Mouse (Mus musculus) spleen, adult 2 months (tissue): Measurements from ENCODE around the gene Grk3. TPM values are rescaled to one million over a fixed set of nuclear protein-coding genes. Genes with fewer than 3 reads are reported as not detected.

Experiments
- DNase-seq, 2 experiments: peaks; one replicate each; pipeline versions ENCODE4 v3.0.0 to v3.0.0-alpha.2; 2012 to 2021; ENCODE audit warnings: low spot score in 2 of 2, low read depth in 1 of 2
- H3K27ac ChIP-seq: fragments of 200-500 bp; 2 replicates; pipeline ENCODE4 v1.5.1; 2012; ENCODE audit warnings: low read length, inconsistent platforms; ENCODE audit not compliant: insufficient read depth
- H3K27me3 ChIP-seq: fragments of 200-500 bp; 2 replicates; pipeline ENCODE4 v1.6.1; 2012; ENCODE audit warnings: mild to moderate bottlenecking, moderate library complexity, low read length, inconsistent platforms; ENCODE audit not compliant: control insufficient read depth, insufficient read depth
- H3K36me3 ChIP-seq: fragments of 200-500 bp; 2 replicates; pipeline ENCODE4 v1.6.1; 2012; ENCODE audit warnings: mild to moderate bottlenecking, low read length, inconsistent platforms; ENCODE audit not compliant: control insufficient read depth, insufficient read depth
- H3K4me1 ChIP-seq: fragments of 200-500 bp; 2 replicates; pipeline ENCODE4 v1.6.1; 2011; ENCODE audit warnings: inconsistent platforms; ENCODE audit not compliant: control insufficient read depth, insufficient read depth, insufficient read length
- H3K4me3 ChIP-seq: fragments of 200-500 bp; 2 replicates; pipeline ENCODE4 v1.5.1; 2011; ENCODE audit warnings: mild to moderate bottlenecking, inconsistent platforms; ENCODE audit not compliant: insufficient read depth, insufficient read length; ENCODE audit errors: extremely low read depth
- CTCF ChIP-seq: fragments of 200-500 bp; IDR thresholded peaks from 2 replicates; pipeline ENCODE4 v1.5.1; 2011; ENCODE audit warnings: mild to moderate bottlenecking, inconsistent platforms; ENCODE audit not compliant: insufficient read depth, insufficient read length, insufficient replicate concordance; ENCODE audit errors: extremely low read depth
- POLR2A ChIP-seq: fragments of 200-500 bp; IDR thresholded peaks from 2 replicates; pipeline ENCODE4 v1.6.1; 2011; ENCODE audit warnings: low read depth, low read length, inconsistent platforms
- WGBS: fragments of 180-500 bp; shearing (Covaris S2); methylation state at CpG from one replicate; pipeline ENCODE4 v1.1.7; 2018; 5-methylcytosine and 5-hydroxymethylcytosine counted together
- polyA plus RNA-seq: library from polyadenylated mRNA; depleted of rRNA; stranded (reverse); fragments of >200 nt; gene quantifications from 2 replicates; pipeline ENCODE4 v1.2.3, GENCODE M21; 2012

Gene Grk3
- polyA plus RNA-seq, 1 experiment, result 23.1 TPM

DNA sequence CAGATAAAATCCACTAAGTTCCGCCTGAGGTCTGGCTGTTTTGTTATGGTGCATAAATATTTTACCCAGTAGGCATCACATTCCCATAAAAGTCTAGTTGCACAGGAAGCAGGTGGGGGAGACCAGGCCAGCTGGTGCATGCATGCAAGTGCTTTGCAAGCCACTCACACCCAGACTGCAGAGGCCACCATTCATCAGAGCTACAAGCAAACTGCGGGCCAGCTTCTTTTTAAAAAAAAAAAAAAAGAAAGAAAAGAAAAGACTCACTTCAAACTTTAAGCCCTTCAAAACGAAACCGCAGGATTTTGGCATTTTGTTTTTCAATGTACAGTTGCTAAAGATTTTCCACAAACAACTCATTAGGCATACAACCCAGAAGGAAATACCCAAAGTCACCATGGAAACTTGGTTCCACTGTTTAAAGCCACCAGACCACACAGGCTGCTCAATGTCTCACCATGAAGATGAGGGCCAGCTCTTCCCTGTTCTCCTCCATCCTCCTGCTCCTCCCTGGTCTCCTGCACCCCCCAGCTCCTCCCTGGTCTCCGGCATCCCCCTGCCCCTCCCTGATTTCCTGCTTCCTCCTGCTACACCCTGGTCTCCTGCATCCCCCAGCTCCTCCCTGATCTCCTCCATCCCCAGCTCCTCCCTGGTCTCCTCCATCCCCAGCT lies 17.9 kb downstream of the Grk3 start:
- no peaks in the 10 kb centered on the region for H3K4me1 ChIP-seq
- WGBS, result 29% methylated on average over 5 of the region's 5 CpGs
- H3K36me3 ChIP-seq, result no peaks in the 10 kb centered on the region
- DNase-seq, result no peak
- no peak overlapping the region for H3K27ac ChIP-seq
- no peaks in the 10 kb centered on the region for H3K27me3 ChIP-seq
- TF ChIP-seq POLR2A, result no peak
- no peak for TF ChIP-seq CTCF
- H3K4me3 ChIP-seq, result no peak overlapping the region

DNA sequence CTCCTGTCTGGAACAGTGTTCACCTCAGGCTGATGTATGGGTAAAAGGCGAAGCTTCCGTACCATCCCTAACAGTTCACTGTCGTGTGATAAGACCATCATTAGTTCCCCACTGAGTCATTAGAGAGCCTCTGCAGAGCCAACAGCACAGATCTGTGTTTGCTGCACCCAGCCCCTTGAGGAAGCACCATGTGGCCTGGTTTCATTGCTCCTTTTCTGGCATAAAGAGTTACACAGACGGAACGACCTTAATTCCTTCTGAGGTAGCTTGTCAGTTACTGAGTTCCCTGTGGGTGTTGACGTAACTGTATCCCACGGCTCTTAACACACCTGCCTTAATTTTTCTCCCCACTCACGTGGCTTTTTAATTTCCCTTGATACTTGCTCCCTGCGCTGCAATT lies 24.3 kb downstream of the Grk3 start:
- no peak for DNase-seq
- no peak overlapping the region for H3K27ac ChIP-seq
- WGBS, result 91% methylated on average over 9 of the region's 9 CpGs
- no peak for TF ChIP-seq CTCF
- no peak for TF ChIP-seq POLR2A
- H3K36me3 ChIP-seq, result no peaks in the 10 kb centered on the region
- H3K4me1 ChIP-seq, result no peaks in the 10 kb centered on the region
- no peaks in the 10 kb centered on the region for H3K27me3 ChIP-seq
- H3K4me3 ChIP-seq, result no peak overlapping the region

DNA sequence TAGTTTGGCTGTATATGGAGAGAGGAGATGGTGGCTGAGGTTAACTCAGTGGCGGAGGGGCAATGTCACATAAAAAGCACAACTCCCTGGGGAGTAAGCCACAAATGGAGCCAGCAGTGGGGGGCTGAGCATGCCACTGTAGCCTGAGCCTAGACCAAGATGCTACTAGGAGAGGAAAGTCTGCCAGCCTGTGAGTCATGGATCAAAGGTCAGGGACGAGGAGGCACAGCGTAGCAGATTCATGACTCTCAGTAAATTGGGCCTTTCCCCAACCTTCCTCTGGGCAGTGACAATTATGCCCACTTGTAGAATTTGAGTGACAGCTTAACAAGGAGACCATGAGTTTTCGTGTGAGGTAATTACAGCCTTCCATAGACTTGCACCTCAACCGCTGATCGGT lies 33.7 kb downstream of the Grk3 start:
- TF ChIP-seq POLR2A (no peak), CTCF (no peak)
- H3K4me3 ChIP-seq, result no peak overlapping the region
- H3K27ac ChIP-seq, result no peak overlapping the region
- H3K36me3 ChIP-seq, result no peaks in the 10 kb centered on the region
- no peaks in the 10 kb centered on the region for H3K27me3 ChIP-seq
- WGBS, result 82% methylated on average over 6 of the region's 6 CpGs
- no peak for DNase-seq
- no peaks in the 10 kb centered on the region for H3K4me1 ChIP-seq

GRCm38 (mm10) chr5:112979710-112980109 lies 35.9 kb downstream of the Grk3 start:
- H3K4me3 ChIP-seq, result no peak overlapping the region
- TF ChIP-seq POLR2A, result no peak
- TF ChIP-seq CTCF, result no peak
- H3K27me3 ChIP-seq, result no peaks in the 10 kb centered on the region
- H3K36me3 ChIP-seq, result no peaks in the 10 kb centered on the region
- H3K4me1 ChIP-seq, result no peaks in the 10 kb centered on the region
- 73% methylated on average over 7 of the region's 7 CpGs for WGBS
- no peak for DNase-seq
- H3K27ac ChIP-seq, result no peak overlapping the region

GRCm38 (mm10) chr5:112979195-112979594 lies 36.4 kb downstream of the Grk3 start:
- Histone ChIP-seq H3K27ac (no peak overlapping the region), H3K4me3 (no peak overlapping the region), H3K27me3 (no peaks in the 10 kb centered on the region), H3K36me3 (no peaks in the 10 kb centered on the region), H3K4me1 (no peaks in the 10 kb centered on the region)
- no peak for TF ChIP-seq CTCF
- TF ChIP-seq POLR2A, result no peak
- WGBS, result 83% methylated on average over 9 of the region's 9 CpGs
- no peak for DNase-seq

- no peak for DNase-seq
- no peak overlapping the region for H3K4me3 ChIP-seq
- no peaks in the 10 kb centered on the region for H3K27me3 ChIP-seq
- no peaks in the 10 kb centered on the region for H3K36me3 ChIP-seq
- TF ChIP-seq CTCF, result no peak
- no peak for TF ChIP-seq POLR2A
- no peak overlapping the region for H3K27ac ChIP-seq
- no peaks in the 10 kb centered on the region; the same call in 1 of the 2 replicates for H3K4me1 ChIP-seq
- WGBS, result 74% methylated on average over 5 of the region's 5 CpGs
Measured at GRCm38 (mm10) chr5:112977089-112977488, 38.5 kb downstream of the Grk3 start.

- Histone ChIP-seq H3K36me3 (no peaks in the 10 kb centered on the region), H3K4me1 (peaks cover 6% of the 10 kb centered on the region; the same call in 1 of the 2 replicates), H3K27me3 (no peaks in the 10 kb centered on the region), H3K4me3 (no peak overlapping the region), H3K27ac (no peak overlapping the region)
- DNase-seq, result no peak
- 34% methylated on average over 7 of the region's 7 CpGs for WGBS
- TF ChIP-seq POLR2A (no peak), CTCF (no peak)
Measured at GRCm38 (mm10) chr5:112973596-112973995, 42.0 kb downstream of the Grk3 start.
